ENCODE assay signal across 10 mouse cellular contexts in the genomic region with DNA sequence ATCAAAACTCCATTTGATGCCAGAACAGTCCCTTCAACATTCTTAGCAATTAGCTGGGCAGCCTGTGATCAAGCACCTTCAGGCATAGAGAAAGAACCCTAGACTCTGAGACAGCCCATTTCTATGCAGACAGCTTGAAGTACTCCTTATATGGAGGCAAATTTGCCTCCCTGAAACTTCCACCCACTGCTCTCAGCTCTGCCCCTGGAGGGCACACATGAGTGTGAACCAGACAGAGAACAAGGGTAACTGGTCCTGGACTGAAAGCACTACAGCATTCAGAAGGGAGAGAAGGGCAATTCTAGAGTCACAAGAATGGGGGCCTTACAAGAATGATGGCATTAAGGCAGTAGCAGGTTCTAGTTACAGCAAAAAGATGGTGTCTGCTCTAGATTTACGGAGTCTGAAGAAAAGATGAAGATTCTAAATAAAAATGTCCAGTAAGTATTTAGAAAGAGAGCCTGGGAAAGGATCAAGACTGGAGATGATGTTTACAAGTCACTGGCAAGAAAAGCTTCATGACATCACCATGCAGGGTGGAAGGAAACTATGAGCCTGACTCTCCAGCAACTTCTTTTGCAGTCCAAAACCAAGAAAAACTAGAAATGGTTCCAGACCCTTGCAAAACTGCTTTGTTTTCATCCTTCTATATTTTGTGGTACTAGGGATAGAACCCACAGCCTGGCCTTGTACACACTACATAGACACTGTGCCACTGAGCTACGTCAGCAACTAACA. TPM values are rescaled to one million over a fixed set of nuclear protein-coding genes. Genes with fewer than 3 reads are reported as not detected.
A peak's percentile ranks its signal among the peaks of the same experiment; 100 is the strongest.
DNase-seq lines count a peak whose midpoint lies in the region; ATAC-seq and TF ChIP-seq lines count a peak whose summit lies in the region.
"Had no signal": no experiment of that assay in that cellular context is flagged by ENCODE, and none has a peak within 500 bp of the region (broad histone marks: within the 10 kb centered on the region; RNA-seq: fewer than 3 reads in every experiment).

No protein-coding gene starts in this region.

- H3K27ac ChIP-seq in thymus, adult 2 months (ENCODE audit: control insufficient read depth, insufficient read depth, low read length): no peak overlapping the region
- H3K27ac ChIP-seq in stomach, embryonic 16.5 days (ENCODE audit: low read length): peak overlapping the region; percentile 66
- H3K27ac ChIP-seq: embryonic facial prominence, embryonic 10.5 days had no signal

- peaks cover 7% of the 10 kb centered on the region for H3K4me1 ChIP-seq in thymus, adult 2 months (replicated peaks; ENCODE audit: control insufficient read depth, insufficient read depth, low read length)
- peaks cover 24% of the 10 kb centered on the region for H3K4me1 ChIP-seq in stomach, embryonic 16.5 days (ENCODE audit: control insufficient read depth, insufficient read depth, low read length)

- H3K9ac ChIP-seq in stomach, embryonic 16.5 days (ENCODE audit: low read length): no peak overlapping the region

- intact Hi-C loops in heart, postnatal 25 days (cut with DNase I): no loop called here

- TF ChIP-seq POLR2A in thymus, adult 2 months (IDR thresholded peaks at IDR 0.05; ENCODE audit: control insufficient read depth, extremely low read depth, insufficient read depth, low read length, poor library complexity): no peak

- H3K4me3 ChIP-seq in thymus, adult 2 months (ENCODE audit: control insufficient read depth, insufficient read depth, low read length): no peak overlapping the region
- H3K4me3 ChIP-seq in stomach, embryonic 16.5 days (replicated peaks; ENCODE audit: low read length): no peak overlapping the region
- H3K4me3 ChIP-seq: embryonic facial prominence, embryonic 10.5 days had no signal

- TF ChIP-seq CTCF in thymus, adult 2 months (IDR thresholded peaks at IDR 0.05; ENCODE audit: borderline replicate concordance, control insufficient read depth, extremely low read depth, insufficient read depth, low read length, poor library complexity): no peak

- no peak overlapping the region for H3K4me2 ChIP-seq in stomach, embryonic 16.5 days (ENCODE audit: low read depth, low read length)

- DNase-seq in heart, adult 18-20 months: peak; percentile 51 to 57
- DNase-seq in heart, postnatal 25 days (ENCODE audit: low spot score): no peak
- peak; percentile 34 for DNase-seq in thymus, postnatal 4 days
- no peak for DNase-seq in thymus, adult 2 months
- peak; percentile 63 for DNase-seq in lung, postnatal 10 days
- DNase-seq in right cerebral cortex, adult 2 months (ENCODE audit: low spot score in 2 of 2): no peak
- no peak for DNase-seq in urinary bladder, postnatal 10 days (ENCODE audit: low spot score)
- DNase-seq: kidney, adult 11 months had no signal

- WGBS in thymus, adult 2 months: 93% methylated on average over 2 of the region's 2 CpGs
- WGBS in stomach, embryonic 16.5 days: 80% methylated on average over 2 of the region's 2 CpGs

- no peaks in the 10 kb centered on the region for H3K27me3 ChIP-seq in thymus, adult 2 months (ENCODE audit: control insufficient read depth, insufficient read depth, low read length)
- H3K27me3 ChIP-seq in stomach, embryonic 16.5 days (ENCODE audit: control insufficient read depth, insufficient read depth, low read length): no peaks in the 10 kb centered on the region

- ATAC-seq in stomach, embryonic 16.5 days (ENCODE audit: insufficient read depth, low FRiP score): 0 out of 2 replicates have a peak, but pooled peaks have one; percentile 50

- no peaks in the 10 kb centered on the region for H3K36me3 ChIP-seq in thymus, adult 2 months (ENCODE audit: control insufficient read depth, insufficient read depth, low read length)
- H3K36me3 ChIP-seq in stomach, embryonic 16.5 days (ENCODE audit: control insufficient read depth, insufficient read depth, low read length): no peaks in the 10 kb centered on the region
- H3K36me3 ChIP-seq: embryonic facial prominence, embryonic 10.5 days had no signal

- H3K9me3 ChIP-seq in stomach, embryonic 16.5 days (replicated peaks; ENCODE audit: control insufficient read depth, low read length): no peaks in the 10 kb centered on the region
- H3K9me3 ChIP-seq: embryonic facial prominence, embryonic 10.5 days had no signal

RNA-seq across cellular contexts. Expression of gene Cap1, which starts 7.4 kb away (rescaled TPM):
- 10 to 100 TPM; 46.3 to 52.7 TPM for total RNA-seq in heart, adult 18-20 months (2021)
- total RNA-seq in heart, postnatal 25 days (2021): 10 to 100 TPM; 52.6 to 54.5 TPM
- 192 and 203 TPM in 2 replicates for polyA plus RNA-seq in thymus, adult 2 months (2012; rRNA removed)
- 75.1 and 99.6 TPM in 2 replicates for polyA plus RNA-seq in stomach, embryonic 16.5 days (2015; fragmentation: Nextera tagmentation; extraction: Ambion mirVana)

RNA-seq across cellular contexts. Expression of gene Ppt1, which starts 42.5 kb away (rescaled TPM):
- 10 to 100 TPM; 43.0 to 44.9 TPM for total RNA-seq in heart, adult 18-20 months (2021)
- 10 to 100 TPM; 35.1 to 38.7 TPM for total RNA-seq in heart, postnatal 25 days (2021)
- polyA plus RNA-seq in thymus, adult 2 months (2012; rRNA removed): 79.5 and 86.7 TPM in 2 replicates
- polyA plus RNA-seq in stomach, embryonic 16.5 days (2015; fragmentation: Nextera tagmentation; extraction: Ambion mirVana): 79.3 and 90.6 TPM in 2 replicates

Comparison
In these comparisons a context has a peak if more than half of its experiments do, and no peak if none do; other contexts are left out.
1. DNase-seq: peak in heart, adult 18-20 months (2 of 2), thymus, postnatal 4 days (single experiment) and lung, postnatal 10 days (single experiment); none in heart, postnatal 25 days (single experiment), thymus, adult 2 months (single experiment), right cerebral cortex, adult 2 months (0 of 2) and urinary bladder, postnatal 10 days (single experiment).